Mouse (Mus musculus): Measurements from ENCODE around the gene Mapk10. TPM values are rescaled to one million over a fixed set of nuclear protein-coding genes. Genes with fewer than 3 reads are reported as not detected.

Mapk10 gene
- polyA plus RNA-seq, 1 experiment: not detected

DNA sequence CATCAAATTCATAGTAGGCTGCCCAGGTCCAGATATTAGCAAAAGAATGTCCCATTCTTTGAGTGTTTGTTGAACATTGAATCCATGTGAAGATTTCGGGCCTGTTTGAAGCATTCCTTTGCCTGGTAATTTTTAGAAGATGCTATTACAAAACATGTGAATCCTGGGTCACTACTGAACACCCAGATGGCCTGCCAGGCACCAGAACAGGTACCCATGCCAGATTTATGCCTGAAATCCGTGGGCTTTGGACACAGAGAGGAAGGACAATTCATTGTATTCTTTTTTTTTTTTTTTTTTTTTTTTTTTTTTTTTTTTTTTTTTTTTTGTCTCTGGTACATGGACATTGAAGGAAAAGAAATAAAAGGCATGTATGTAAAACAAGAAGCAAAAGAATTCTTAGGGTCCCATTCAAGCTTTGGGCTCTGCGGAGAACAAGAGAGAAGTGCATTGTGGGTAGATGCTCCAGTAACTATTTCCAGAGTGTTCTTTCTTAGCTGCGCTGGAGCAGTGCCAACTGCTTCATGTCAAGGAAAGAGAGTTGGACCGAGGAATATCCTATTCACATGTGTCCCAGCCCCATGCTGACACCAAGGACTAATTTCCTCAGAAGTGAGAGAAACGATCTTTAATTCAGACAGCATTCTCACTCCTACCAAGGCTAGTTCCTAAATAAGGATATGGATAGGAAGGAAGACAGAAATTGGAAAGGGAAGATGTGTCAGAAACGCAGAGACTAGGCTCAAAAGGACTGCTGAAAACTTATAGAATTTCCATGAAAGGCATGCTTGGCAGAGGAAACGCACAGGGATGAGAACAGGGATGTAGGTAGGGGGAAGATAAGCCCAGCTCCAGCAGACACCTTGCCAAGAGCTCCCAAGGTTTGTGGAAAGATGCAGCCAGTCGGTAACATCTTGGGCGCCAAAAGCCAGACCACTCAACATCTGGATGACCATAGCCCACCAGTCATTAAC, 105.4 kb downstream of the Mapk10 start:
- H3K9ac ChIP-seq (ENCODE audit: low read depth, poor library complexity, severe bottlenecking): no peak overlapping the region
- H3K4me1 ChIP-seq (ENCODE audit: control insufficient read depth, insufficient read depth, low read length): no peaks in the 10 kb centered on the region
- TF ChIP-seq EP300 (IDR thresholded peaks at IDR 0.05; ENCODE audit: insufficient read depth, low read depth, low read length): no peak
- TF ChIP-seq POLR2A (IDR thresholded peaks at IDR 0.05; ENCODE audit: insufficient read depth, low read length): no peak
- no peak for TF ChIP-seq CTCF (IDR thresholded peaks at IDR 0.05; ENCODE audit: low read depth, low read length)
- no peaks in the 10 kb centered on the region for H3K27me3 ChIP-seq (ENCODE audit: control insufficient read depth, insufficient read depth, low read length, poor library complexity, severe bottlenecking)
- H3K27ac ChIP-seq (ENCODE audit: insufficient read depth, low read length): no peak overlapping the region
- H3K4me3 ChIP-seq (ENCODE audit: low read depth, low read length): no peak overlapping the region
- no peaks in the 10 kb centered on the region for H3K36me3 ChIP-seq (ENCODE audit: control insufficient read depth, insufficient read depth, low read length, poor library complexity, severe bottlenecking)
- peaks cover 3% of the 10 kb centered on the region; the same call in 1 of the 2 replicates for H3K9me3 ChIP-seq (replicated peaks; ENCODE audit: control insufficient read depth, insufficient read depth, low read length, poor library complexity, severe bottlenecking)

DNA sequence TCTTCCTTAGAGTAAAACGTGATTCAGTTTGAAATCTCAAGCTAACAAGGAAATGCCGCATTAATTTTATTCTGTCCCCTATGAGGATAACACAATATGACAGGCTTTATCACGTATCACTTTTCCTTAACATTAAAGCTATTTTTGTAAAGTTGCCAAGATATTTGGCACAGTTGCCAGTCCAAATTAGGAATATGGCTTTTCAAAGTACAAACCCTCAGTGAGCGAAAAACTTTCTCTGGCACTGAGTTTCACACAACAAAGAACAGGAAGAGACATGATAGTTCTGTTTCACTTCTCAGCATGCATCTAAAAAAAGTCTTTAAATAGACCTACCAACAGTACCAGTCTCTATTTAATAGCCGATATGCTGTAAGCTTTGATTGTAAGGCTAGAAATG, 107.1 kb downstream of the Mapk10 start:
- H3K36me3 ChIP-seq (ENCODE audit: control insufficient read depth, insufficient read depth, low read length, poor library complexity, severe bottlenecking): no peaks in the 10 kb centered on the region
- no peak overlapping the region for H3K4me3 ChIP-seq (ENCODE audit: low read depth, low read length)
- no peak overlapping the region for H3K9ac ChIP-seq (ENCODE audit: low read depth, poor library complexity, severe bottlenecking)
- no peak overlapping the region for H3K27ac ChIP-seq (ENCODE audit: insufficient read depth, low read length)
- no peaks in the 10 kb centered on the region for H3K27me3 ChIP-seq (ENCODE audit: control insufficient read depth, insufficient read depth, low read length, poor library complexity, severe bottlenecking)
- TF ChIP-seq CTCF (IDR thresholded peaks at IDR 0.05; ENCODE audit: low read depth, low read length): no peak
- no peak for TF ChIP-seq EP300 (IDR thresholded peaks at IDR 0.05; ENCODE audit: insufficient read depth, low read depth, low read length)
- no peak for TF ChIP-seq POLR2A (IDR thresholded peaks at IDR 0.05; ENCODE audit: insufficient read depth, low read length)
- H3K4me1 ChIP-seq (ENCODE audit: control insufficient read depth, insufficient read depth, low read length): no peaks in the 10 kb centered on the region
- peaks cover 3% of the 10 kb centered on the region; the same call in 1 of the 2 replicates for H3K9me3 ChIP-seq (replicated peaks; ENCODE audit: control insufficient read depth, insufficient read depth, low read length, poor library complexity, severe bottlenecking)

DNA sequence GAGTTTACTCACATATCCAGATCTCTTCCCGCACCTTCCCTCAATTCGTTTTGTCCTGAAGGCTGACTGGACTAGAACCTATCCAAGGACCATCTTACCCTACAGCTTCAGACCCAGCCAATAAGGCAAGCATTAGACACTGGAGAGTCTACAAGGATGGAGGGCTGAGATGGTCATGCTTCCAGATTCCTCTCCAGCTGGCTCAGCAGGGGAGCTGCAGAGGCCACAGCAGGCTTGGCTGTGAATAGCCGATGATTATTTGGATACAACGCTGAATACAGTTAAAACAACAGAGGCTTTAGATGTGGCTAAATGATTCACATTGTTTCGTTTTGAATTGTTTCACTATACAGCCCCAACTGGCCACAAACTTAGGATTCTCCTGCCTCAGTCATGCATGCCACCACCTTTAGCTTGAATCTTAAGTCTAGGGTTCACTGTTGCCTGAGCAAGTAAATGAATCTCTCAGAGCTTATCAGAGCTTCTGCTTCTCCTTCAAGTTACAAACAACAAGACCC, 108.2 kb downstream of the Mapk10 start:
- Histone ChIP-seq H3K9ac (ENCODE audit: low read depth, poor library complexity, severe bottlenecking) (no peak overlapping the region), H3K9me3 (replicated peaks; ENCODE audit: control insufficient read depth, insufficient read depth, low read length, poor library complexity, severe bottlenecking) (peaks cover 3% of the 10 kb centered on the region; the same call in 1 of the 2 replicates), H3K36me3 (ENCODE audit: control insufficient read depth, insufficient read depth, low read length, poor library complexity, severe bottlenecking) (no peaks in the 10 kb centered on the region), H3K27ac (ENCODE audit: insufficient read depth, low read length) (no peak overlapping the region), H3K4me3 (ENCODE audit: low read depth, low read length) (no peak overlapping the region), H3K27me3 (ENCODE audit: control insufficient read depth, insufficient read depth, low read length, poor library complexity, severe bottlenecking) (no peaks in the 10 kb centered on the region), H3K4me1 (ENCODE audit: control insufficient read depth, insufficient read depth, low read length) (no peaks in the 10 kb centered on the region)
- no peak for TF ChIP-seq POLR2A (IDR thresholded peaks at IDR 0.05; ENCODE audit: insufficient read depth, low read length)
- no peak for TF ChIP-seq CTCF (IDR thresholded peaks at IDR 0.05; ENCODE audit: low read depth, low read length)
- TF ChIP-seq EP300 (IDR thresholded peaks at IDR 0.05; ENCODE audit: insufficient read depth, low read depth, low read length): no peak

- H3K36me3 ChIP-seq (ENCODE audit: control insufficient read depth, insufficient read depth, low read length, poor library complexity, severe bottlenecking): no peaks in the 10 kb centered on the region
- H3K4me3 ChIP-seq (ENCODE audit: low read depth, low read length): no peak overlapping the region
- H3K4me1 ChIP-seq (ENCODE audit: control insufficient read depth, insufficient read depth, low read length): no peaks in the 10 kb centered on the region
- no peaks in the 10 kb centered on the region for H3K27me3 ChIP-seq (ENCODE audit: control insufficient read depth, insufficient read depth, low read length, poor library complexity, severe bottlenecking)
- H3K27ac ChIP-seq (ENCODE audit: insufficient read depth, low read length): no peak overlapping the region
- TF ChIP-seq CTCF (IDR thresholded peaks at IDR 0.05; ENCODE audit: low read depth, low read length) (no peak), EP300 (IDR thresholded peaks at IDR 0.05; ENCODE audit: insufficient read depth, low read depth, low read length) (no peak), POLR2A (IDR thresholded peaks at IDR 0.05; ENCODE audit: insufficient read depth, low read length) (no peak)
- H3K9ac ChIP-seq (ENCODE audit: low read depth, poor library complexity, severe bottlenecking): no peak overlapping the region
- H3K9me3 ChIP-seq (replicated peaks; ENCODE audit: control insufficient read depth, insufficient read depth, low read length, poor library complexity, severe bottlenecking): peaks cover 3% of the 10 kb centered on the region; the same call in 1 of the 2 replicates
Measured at GRCm38 (mm10) chr5:103102176-103102575, 109.0 kb downstream of the Mapk10 start.

DNA sequence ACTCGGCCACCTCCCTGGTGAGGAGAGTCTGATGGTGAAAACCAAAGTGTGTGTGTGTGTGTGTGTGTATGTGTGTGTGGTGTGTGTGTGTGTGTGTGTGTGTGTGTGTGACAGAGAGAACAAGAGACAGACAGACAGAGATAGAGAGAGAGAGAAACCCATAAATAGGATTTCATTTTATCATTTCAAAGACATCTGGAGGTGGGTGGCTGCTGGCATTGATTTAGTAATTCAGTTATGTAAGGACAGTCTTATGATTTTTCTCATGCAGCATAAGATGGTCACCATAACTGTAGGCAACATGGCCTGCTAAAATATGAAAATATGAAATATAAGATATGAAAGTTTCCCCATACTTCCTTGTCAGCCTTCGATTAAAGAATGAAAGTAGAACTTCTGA, 117.0 kb downstream of the Mapk10 start:
- TF ChIP-seq EP300 (IDR thresholded peaks at IDR 0.05; ENCODE audit: insufficient read depth, low read depth, low read length): no peak
- no peak for TF ChIP-seq POLR2A (IDR thresholded peaks at IDR 0.05; ENCODE audit: insufficient read depth, low read length)
- TF ChIP-seq CTCF (IDR thresholded peaks at IDR 0.05; ENCODE audit: low read depth, low read length): no peak
- no peaks in the 10 kb centered on the region; the same call in 1 of the 2 replicates for H3K9me3 ChIP-seq (replicated peaks; ENCODE audit: control insufficient read depth, insufficient read depth, low read length, poor library complexity, severe bottlenecking)
- H3K36me3 ChIP-seq (ENCODE audit: control insufficient read depth, insufficient read depth, low read length, poor library complexity, severe bottlenecking): no peaks in the 10 kb centered on the region
- H3K9ac ChIP-seq (ENCODE audit: low read depth, poor library complexity, severe bottlenecking): no peak overlapping the region
- no peaks in the 10 kb centered on the region for H3K4me1 ChIP-seq (ENCODE audit: control insufficient read depth, insufficient read depth, low read length)
- H3K27ac ChIP-seq (ENCODE audit: insufficient read depth, low read length): no peak overlapping the region
- no peaks in the 10 kb centered on the region for H3K27me3 ChIP-seq (ENCODE audit: control insufficient read depth, insufficient read depth, low read length, poor library complexity, severe bottlenecking)
- no peak overlapping the region for H3K4me3 ChIP-seq (ENCODE audit: low read depth, low read length)

GRCm38 (mm10) chr5:103085844-103086243, 125.3 kb downstream of the Mapk10 start:
- no peaks in the 10 kb centered on the region for H3K9me3 ChIP-seq (replicated peaks; ENCODE audit: control insufficient read depth, insufficient read depth, low read length, poor library complexity, severe bottlenecking)
- TF ChIP-seq CTCF (IDR thresholded peaks at IDR 0.05; ENCODE audit: low read depth, low read length): no peak
- TF ChIP-seq EP300 (IDR thresholded peaks at IDR 0.05; ENCODE audit: insufficient read depth, low read depth, low read length): no peak
- no peak for TF ChIP-seq POLR2A (IDR thresholded peaks at IDR 0.05; ENCODE audit: insufficient read depth, low read length)
- no peak overlapping the region for H3K4me3 ChIP-seq (ENCODE audit: low read depth, low read length)
- no peak overlapping the region for H3K27ac ChIP-seq (ENCODE audit: insufficient read depth, low read length)
- H3K36me3 ChIP-seq (ENCODE audit: control insufficient read depth, insufficient read depth, low read length, poor library complexity, severe bottlenecking): no peaks in the 10 kb centered on the region
- H3K4me1 ChIP-seq (ENCODE audit: control insufficient read depth, insufficient read depth, low read length): no peaks in the 10 kb centered on the region
- no peaks in the 10 kb centered on the region; the same call in 1 of the 2 replicates for H3K27me3 ChIP-seq (ENCODE audit: control insufficient read depth, insufficient read depth, low read length, poor library complexity, severe bottlenecking)
- no peak overlapping the region for H3K9ac ChIP-seq (ENCODE audit: low read depth, poor library complexity, severe bottlenecking)
